Mouse (Mus musculus) limb, embryonic 14.5 days (tissue): Measurements from ENCODE around the gene Arhgap35. TPM values are rescaled to one million over a fixed set of nuclear protein-coding genes. Genes with fewer than 3 reads are reported as not detected.

Experiments
- ATAC-seq: fragments of 200-750 bp; cut with Nextera tagmentation; 2 replicates; pipeline ENCODE4 v1.8.0; 2017; ENCODE audit warnings: low read depth, moderate number of reproducible peaks, moderate TSS enrichment; ENCODE audit not compliant: low FRiP score
- DNase-seq: peaks from one replicate; pipeline ENCODE4 v3.0.0-alpha.2; 2015; ENCODE audit warnings: low spot score
- H3K27ac ChIP-seq: fragments of 300-500 bp; sonication (generic); replicated peaks from 2 replicates; pipeline ENCODE4 v1.5.1; 2014; ENCODE audit warnings: low read depth, mild to moderate bottlenecking, low read length, moderate library complexity, mixed read lengths
- H3K27me3 ChIP-seq: fragments of 300-500 bp; sonication (generic); 2 replicates; pipeline ENCODE4 v1.6.1; 2014; ENCODE audit warnings: low read length, mixed read lengths; ENCODE audit not compliant: control insufficient read depth, insufficient read depth
- H3K36me3 ChIP-seq: fragments of 300-500 bp; sonication (generic); 2 replicates; pipeline ENCODE4 v1.6.1; 2014; ENCODE audit warnings: mild to moderate bottlenecking, low read length, moderate library complexity, mixed read lengths; ENCODE audit not compliant: control insufficient read depth, insufficient read depth
- H3K4me1 ChIP-seq: fragments of 300-500 bp; sonication (generic); 2 replicates; pipeline ENCODE4 v1.6.1; 2014; ENCODE audit warnings: antibody characterized with exemption, low read length, mixed read lengths; ENCODE audit not compliant: control insufficient read depth, insufficient read depth
- H3K4me2 ChIP-seq: fragments of 300-500 bp; sonication (generic); replicated peaks from 2 replicates; pipeline ENCODE4 v1.6.1; 2014; ENCODE audit warnings: low read depth, mild to moderate bottlenecking, low read length, moderate library complexity; ENCODE audit not compliant: severe bottlenecking
- H3K4me3 ChIP-seq: fragments of 300-500 bp; sonication (generic); replicated peaks from 2 replicates; pipeline ENCODE4 v1.5.1; 2014; ENCODE audit warnings: low read length
- H3K9ac ChIP-seq: fragments of 300-500 bp; sonication (generic); 2 replicates; pipeline ENCODE4 v1.6.1; 2014; ENCODE audit warnings: mild to moderate bottlenecking, low read depth, low read length, moderate library complexity; ENCODE audit not compliant: severe bottlenecking
- H3K9me3 ChIP-seq: fragments of 300-500 bp; sonication (generic); 2 replicates; pipeline ENCODE4 v1.6.1; 2016; ENCODE audit warnings: low read length; ENCODE audit not compliant: control insufficient read depth
- POLR2A ChIP-seq: fragments of 200-500 bp; IDR thresholded peaks from 2 replicates; pipeline ENCODE4 v1.8.0; 2012; ENCODE audit warnings: inconsistent platforms, mild to moderate bottlenecking, moderate library complexity, borderline replicate concordance; ENCODE audit not compliant: insufficient read depth, insufficient read length; ENCODE audit errors: extremely low read depth
- WGBS: fragments of 180-500 bp; shearing (Covaris S2); extraction: QIAGEN DNeasy Blood & Tissue Kit; methylation state at CpG from one replicate; pipeline ENCODE4 v1.1.7; 2014; 5-methylcytosine and 5-hydroxymethylcytosine counted together
- polyA plus RNA-seq, 2 experiments: library from polyadenylated mRNA; depleted of rRNA in 1 of 2; stranded (reverse) in 1 of 2; unstranded in 1 of 2; fragments of >200 nt; fragmentation: Nextera tagmentation in 1 of 2; extraction: Ambion mirVana in 1 of 2; gene quantifications; 2 replicates each; pipeline versions ENCODE4 v1.2.1 to v1.2.3; 2012 to 2014

Arhgap35 gene
- polyA plus RNA-seq, 2 experiments, result 23.0 to 24.7 TPM

DNA sequence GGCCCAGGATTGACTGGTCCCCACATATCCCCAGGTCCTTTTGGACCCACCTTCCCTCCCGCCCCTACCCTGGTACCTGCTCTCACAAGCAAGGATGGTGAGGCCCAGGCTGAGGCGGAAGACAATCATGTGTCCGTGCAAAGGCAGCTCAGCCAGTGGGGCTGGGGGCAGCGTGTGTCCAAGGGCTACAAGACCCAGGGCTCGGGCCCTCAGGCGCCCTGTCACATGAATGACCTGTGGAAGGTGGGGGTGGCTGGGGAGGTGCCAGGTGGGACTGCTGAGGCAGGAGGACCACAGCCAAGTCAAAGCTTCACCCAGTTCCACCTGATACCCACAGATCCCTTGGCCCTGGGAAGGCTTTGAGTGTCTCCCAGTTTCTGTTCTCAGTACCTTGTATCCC lies 153.1 kb downstream of the Arhgap35 start:
- no peak for ATAC-seq
- Histone ChIP-seq H3K27me3 (no peaks in the 10 kb centered on the region), H3K9ac (no peak overlapping the region), H3K27ac (no peak overlapping the region), H3K36me3 (no peaks in the 10 kb centered on the region), H3K4me3 (no peak overlapping the region), H3K4me1 (no peaks in the 10 kb centered on the region), H3K9me3 (no peaks in the 10 kb centered on the region), H3K4me2 (no peak overlapping the region)
- no peak for TF ChIP-seq POLR2A
- DNase-seq, result no peak
- 80% methylated on average over 6 of the region's 6 CpGs for WGBS

DNA sequence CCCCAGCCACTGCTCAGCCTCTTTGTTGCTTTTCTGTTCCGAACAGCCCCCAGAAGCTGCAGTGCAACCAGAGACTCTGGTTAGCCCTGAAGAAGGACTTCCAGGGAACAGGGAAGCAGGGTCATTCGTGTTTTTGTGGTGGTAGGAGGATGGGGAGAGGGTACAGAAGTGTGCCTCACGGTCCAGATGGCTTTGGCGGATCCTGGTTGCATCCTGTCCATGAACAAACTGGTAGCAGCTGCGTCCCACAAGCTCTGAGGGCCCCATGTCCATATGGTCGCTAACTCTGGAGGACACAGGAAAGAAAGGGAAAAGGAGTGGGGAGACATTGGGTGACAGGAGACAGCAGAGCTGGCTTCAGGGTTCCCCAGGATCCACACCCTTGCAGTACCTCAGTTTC lies 153.6 kb downstream of the Arhgap35 start:
- Histone ChIP-seq H3K36me3 (no peaks in the 10 kb centered on the region), H3K27me3 (no peaks in the 10 kb centered on the region), H3K9ac (no peak overlapping the region), H3K27ac (no peak overlapping the region), H3K9me3 (no peaks in the 10 kb centered on the region), H3K4me3 (no peak overlapping the region), H3K4me2 (no peak overlapping the region), H3K4me1 (no peaks in the 10 kb centered on the region)
- 61% methylated on average over 6 of the region's 6 CpGs for WGBS
- ATAC-seq, result no peak
- DNase-seq, result no peak
- no peak for TF ChIP-seq POLR2A

GRCm38 (mm10) chr7:16460566-16460965 lies 154.2 kb downstream of the Arhgap35 start:
- H3K4me3 ChIP-seq, result no peak overlapping the region
- no peak for TF ChIP-seq POLR2A
- no peaks in the 10 kb centered on the region for H3K4me1 ChIP-seq
- no peaks in the 10 kb centered on the region for H3K27me3 ChIP-seq
- no peaks in the 10 kb centered on the region for H3K36me3 ChIP-seq
- 55% methylated on average over 13 of the region's 13 CpGs for WGBS
- ATAC-seq, result no peak
- H3K9me3 ChIP-seq, result no peaks in the 10 kb centered on the region
- H3K9ac ChIP-seq, result no peak overlapping the region
- H3K4me2 ChIP-seq, result no peak overlapping the region
- no peak for DNase-seq
- H3K27ac ChIP-seq, result no peak overlapping the region

DNA sequence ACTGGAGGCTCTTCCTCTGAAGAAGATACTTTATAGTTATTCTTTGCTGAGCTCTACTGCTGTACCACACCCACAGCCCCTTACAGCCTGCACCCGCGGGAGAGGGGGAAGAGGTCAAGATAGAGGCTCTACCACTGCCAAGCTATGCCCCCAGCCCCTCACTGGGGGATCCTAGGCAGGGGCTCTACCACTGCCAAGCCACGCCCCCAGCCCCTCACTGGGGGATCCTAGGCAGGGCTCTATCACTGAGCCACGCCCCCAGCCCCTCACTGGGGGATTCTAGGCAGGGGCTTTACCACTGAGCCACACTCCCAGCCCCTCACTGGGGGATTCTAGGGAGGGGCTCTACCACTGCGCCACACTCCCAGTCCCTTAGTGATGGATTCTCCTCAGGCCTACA lies 158.5 kb downstream of the Arhgap35 start:
- Histone ChIP-seq H3K27me3 (no peaks in the 10 kb centered on the region), H3K4me2 (no peak overlapping the region), H3K4me1 (peaks cover 7% of the 10 kb centered on the region), H3K9ac (no peak overlapping the region), H3K4me3 (no peak overlapping the region), H3K9me3 (no peaks in the 10 kb centered on the region), H3K36me3 (no peaks in the 10 kb centered on the region), H3K27ac (no peak overlapping the region)
- no peak for TF ChIP-seq POLR2A
- ATAC-seq (no peak), DNase-seq (no peak)
- 91% methylated on average over 5 of the region's 5 CpGs for WGBS

DNA sequence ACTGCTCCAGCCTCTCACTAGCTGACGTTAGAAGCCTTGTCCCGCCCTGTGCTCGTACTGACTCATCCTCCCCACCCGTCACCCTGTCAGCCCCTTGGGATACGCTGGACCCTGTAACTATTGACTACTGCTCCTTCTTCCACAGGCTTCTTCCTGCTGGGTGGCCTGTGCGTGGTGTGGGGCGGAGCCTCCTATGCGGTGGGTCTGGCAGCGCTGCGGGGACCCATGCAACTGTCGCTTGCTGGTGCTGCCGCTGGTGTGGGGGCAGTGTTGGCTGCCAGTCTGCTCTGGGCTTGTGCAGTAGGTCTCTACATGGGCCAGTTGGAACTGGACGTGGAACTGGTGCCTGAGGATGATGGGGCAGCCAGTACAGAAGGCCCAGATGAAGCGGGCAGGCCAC lies 159.8 kb downstream of the Arhgap35 start:
- H3K4me3 ChIP-seq, result no peak overlapping the region
- ATAC-seq (no peak), DNase-seq (no peak)
- H3K27me3 ChIP-seq, result no peaks in the 10 kb centered on the region
- 95% methylated on average over 14 of the region's 14 CpGs for WGBS
- H3K4me2 ChIP-seq, result no peak overlapping the region
- no peak for TF ChIP-seq POLR2A
- H3K36me3 ChIP-seq, result no peaks in the 10 kb centered on the region
- H3K4me1 ChIP-seq, result peaks cover 7% of the 10 kb centered on the region
- H3K27ac ChIP-seq, result no peak overlapping the region
- no peak overlapping the region for H3K9ac ChIP-seq
- H3K9me3 ChIP-seq, result no peaks in the 10 kb centered on the region
